Comparison of ENCODE assay signal across 26 mouse cellular contexts in the genomic region with DNA sequence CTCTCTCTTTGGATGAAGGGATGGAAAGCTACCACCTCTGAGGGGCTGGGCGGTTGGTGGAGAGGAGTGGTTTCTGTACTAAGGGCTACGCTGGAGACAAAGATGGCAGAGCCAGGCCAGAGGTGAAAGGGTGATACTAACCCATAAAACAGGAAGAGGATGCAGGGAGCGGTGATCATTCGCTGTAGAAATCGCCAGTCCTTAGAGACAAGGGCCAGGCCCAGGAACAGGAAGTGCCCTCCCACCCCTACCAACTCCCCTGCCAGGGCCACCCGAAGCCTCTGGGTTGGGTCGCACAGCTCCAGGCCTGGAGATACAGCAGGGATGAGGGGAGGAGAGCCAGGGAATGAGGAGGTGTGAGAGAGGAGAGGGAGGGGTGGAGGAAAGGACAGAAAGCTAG. TPM values are rescaled to one million over a fixed set of nuclear protein-coding genes. Genes with fewer than 3 reads are reported as not detected.
DNase-seq lines count a peak whose midpoint lies in the region; ATAC-seq and TF ChIP-seq lines count a peak whose summit lies in the region.
"Had no signal": no experiment of that assay in that cellular context is flagged by ENCODE, and none has a peak within 500 bp of the region (broad histone marks: within the 10 kb centered on the region; RNA-seq: fewer than 3 reads in every experiment).

No protein-coding gene starts in this region.

- TF ChIP-seq CTCF in midbrain, postnatal 0 days (IDR thresholded peaks at IDR 0.05): no peak

- WGBS in heart, embryonic 16.5 days: 64% methylated on average over 7 of the region's 7 CpGs
- 87% methylated on average over 7 of the region's 7 CpGs for whole genome bisulfite sequencing in midbrain, postnatal 0 days
- 92% methylated on average over 7 of the region's 7 CpGs for WGBS in midbrain, embryonic 14.5 days
- WGBS in liver, embryonic 11.5 days: 53% methylated on average over 7 of the region's 7 CpGs

- no peak for DNase-seq in heart, adult 18-20 months
- no peak for DNase-seq in midbrain, postnatal 0 days (ENCODE audit: low spot score)
- no peak for DNase-seq in midbrain, embryonic 14.5 days
- DNase-seq in liver, embryonic 11.5 days (ENCODE audit: low spot score): no peak
- no peak for DNase-seq in adrenal gland, postnatal 10 days
- DNase-seq: cerebellum, adult 9-10 months; gastrocnemius, postnatal 14 days; heart, postnatal 4 days; kidney, adult 11 months; kidney, postnatal 14 days; right cerebral cortex, postnatal 14 days; spleen, adult 18-20 months; thymus, postnatal 25 days had no signal

- no peak overlapping the region for H3K4me2 ChIP-seq in heart, embryonic 16.5 days (ENCODE audit: low read depth, low read length)
- H3K4me2 ChIP-seq in midbrain, postnatal 0 days (ENCODE audit: low read depth, low read length, poor library complexity, severe bottlenecking): no peak overlapping the region
- no peak overlapping the region for H3K4me2 ChIP-seq in midbrain, embryonic 14.5 days (ENCODE audit: low read length)
- H3K4me2 ChIP-seq in liver, embryonic 11.5 days: no peak overlapping the region
- H3K4me2 ChIP-seq: embryonic facial prominence, embryonic 15.5 days; heart, embryonic 11.5 days; lung, embryonic 15.5 days had no signal

- H3K27me3 ChIP-seq in heart, embryonic 16.5 days (ENCODE audit: control insufficient read depth, insufficient read depth, low read length): no peaks in the 10 kb centered on the region
- no peaks in the 10 kb centered on the region for H3K27me3 ChIP-seq in midbrain, postnatal 0 days (ENCODE audit: insufficient read depth, low read length)
- no peaks in the 10 kb centered on the region for H3K27me3 ChIP-seq in midbrain, embryonic 14.5 days (ENCODE audit: control insufficient read depth, insufficient read depth, low read length)
- peaks cover 29% of the 10 kb centered on the region for H3K27me3 ChIP-seq in liver, embryonic 11.5 days (replicated peaks; ENCODE audit: control insufficient read depth, insufficient read depth, low read length)
- H3K27me3 ChIP-seq: embryonic facial prominence, embryonic 15.5 days; lung, embryonic 15.5 days had no signal

- peaks cover 15% of the 10 kb centered on the region for H3K36me3 ChIP-seq in heart, embryonic 16.5 days (ENCODE audit: control insufficient read depth, insufficient read depth)
- peaks cover 43% of the 10 kb centered on the region for H3K36me3 ChIP-seq in midbrain, postnatal 0 days (ENCODE audit: insufficient read depth, low read length)
- peaks cover 59% of the 10 kb centered on the region for H3K36me3 ChIP-seq in midbrain, embryonic 14.5 days (ENCODE audit: control insufficient read depth, insufficient read depth, low read length)
- peaks cover 7% of the 10 kb centered on the region; the same call in 1 of the 2 replicates for H3K36me3 ChIP-seq in liver, embryonic 11.5 days (ENCODE audit: control insufficient read depth, insufficient read depth, low read length)

- H3K4me1 ChIP-seq in heart, embryonic 16.5 days (ENCODE audit: control insufficient read depth, insufficient read depth, low read length): peaks cover 14% of the 10 kb centered on the region
- H3K4me1 ChIP-seq in midbrain, postnatal 0 days (ENCODE audit: insufficient read depth, low read length): 0 out of 2 replicates have a peak, but pooled peaks cover 3% of the 10 kb centered on the region
- peaks cover 13% of the 10 kb centered on the region; the same call in 1 of the 2 replicates for H3K4me1 ChIP-seq in midbrain, embryonic 14.5 days (ENCODE audit: control insufficient read depth, insufficient read depth, low read length)
- H3K4me1 ChIP-seq in liver, embryonic 11.5 days (replicated peaks; ENCODE audit: control insufficient read depth, insufficient read depth, low read length): peaks cover 4% of the 10 kb centered on the region; the same call in 1 of the 2 replicates

- H3K4me3 ChIP-seq in heart, embryonic 16.5 days (ENCODE audit: low read length): no peak overlapping the region
- H3K4me3 ChIP-seq in midbrain, postnatal 0 days (ENCODE audit: low read depth, low read length): no peak overlapping the region
- no peak overlapping the region for H3K4me3 ChIP-seq in midbrain, embryonic 14.5 days (replicated peaks; ENCODE audit: low read depth, low read length)
- no peak overlapping the region for H3K4me3 ChIP-seq in liver, embryonic 11.5 days (ENCODE audit: low read depth, low read length)
- H3K4me3 ChIP-seq: embryonic facial prominence, embryonic 15.5 days; lung, embryonic 15.5 days had no signal

- H3K27ac ChIP-seq in heart, embryonic 16.5 days (ENCODE audit: low read length): no peak overlapping the region
- H3K27ac ChIP-seq in midbrain, postnatal 0 days (ENCODE audit: low read depth, low read length): no peak overlapping the region
- H3K27ac ChIP-seq in midbrain, embryonic 14.5 days (replicated peaks; ENCODE audit: low read depth, low read length): no peak overlapping the region
- H3K27ac ChIP-seq in liver, embryonic 11.5 days (ENCODE audit: low read depth, low read length): no peak overlapping the region
- H3K27ac ChIP-seq: embryonic facial prominence, embryonic 15.5 days; hindbrain, postnatal 0 days; liver, embryonic 14.5 days; lung, embryonic 15.5 days had no signal

- ATAC-seq in heart, embryonic 16.5 days (replicated peaks; ENCODE audit: extremely low read depth, insufficient read depth, low FRiP score): no peak
- ATAC-seq in midbrain, postnatal 0 days (ENCODE audit: low FRiP score): no peak
- no peak for ATAC-seq in midbrain, embryonic 14.5 days (ENCODE audit: low FRiP score, low TSS enrichment)
- peak; percentile 51 for ATAC-seq in megakaryocyte, adult 5-6 weeks (ENCODE audit: poor library complexity, severe bottlenecking)
- ATAC-seq in liver, embryonic 11.5 days (replicated peaks; ENCODE audit: low FRiP score): no peak
- ATAC-seq: hindbrain, postnatal 0 days; midbrain, embryonic 16.5 days had no signal

- no peaks in the 10 kb centered on the region for H3K9me3 ChIP-seq in heart, embryonic 16.5 days (replicated peaks; ENCODE audit: control insufficient read depth, low read length)
- H3K9me3 ChIP-seq in midbrain, postnatal 0 days (ENCODE audit: low read length): no peaks in the 10 kb centered on the region
- no peaks in the 10 kb centered on the region for H3K9me3 ChIP-seq in midbrain, embryonic 14.5 days (ENCODE audit: control insufficient read depth, low read length)
- no peaks in the 10 kb centered on the region for H3K9me3 ChIP-seq in liver, embryonic 11.5 days (ENCODE audit: control insufficient read depth, low read length)
- H3K9me3 ChIP-seq: embryonic facial prominence, embryonic 15.5 days; lung, embryonic 15.5 days had no signal

- H3K9ac ChIP-seq in heart, embryonic 16.5 days (ENCODE audit: low read length): 0 out of 2 replicates have a peak overlapping the region, but pooled peaks have one; percentile 9
- 0 out of 2 replicates have a peak overlapping the region, but pooled peaks have one; percentile 13 for H3K9ac ChIP-seq in midbrain, postnatal 0 days (replicated peaks; ENCODE audit: low read length, poor library complexity, severe bottlenecking)
- no peak overlapping the region for H3K9ac ChIP-seq in midbrain, embryonic 14.5 days (replicated peaks; ENCODE audit: low read length)
- H3K9ac ChIP-seq in liver, embryonic 11.5 days (ENCODE audit: low read depth, low read length): no peak overlapping the region
- H3K9ac ChIP-seq: liver, embryonic 14.5 days; lung, embryonic 15.5 days had no signal

RNA-seq across cellular contexts. Expression of a gene that starts 4.2 kb away (rescaled TPM):
- polyA plus RNA-seq in heart, embryonic 16.5 days (2015; fragmentation: Nextera tagmentation; extraction: Ambion mirVana): 27.2 and 31.9 TPM in 2 replicates
- 1 to 10 TPM; 1.9 to 2.5 TPM for total RNA-seq in heart, adult 18-20 months (2021)
- total RNA-seq in midbrain, postnatal 0 days (2014; rRNA removed): 495 and 558 TPM in 2 replicates
- 345 TPM in 2 replicates for polyA plus RNA-seq in midbrain, postnatal 0 days (2015; fragmentation: Nextera tagmentation; extraction: Ambion mirVana)
- 110 and 304 TPM in 2 replicates for polyA plus RNA-seq in midbrain, embryonic 14.5 days (2014; fragmentation: Nextera tagmentation; extraction: Ambion mirVana)
- total RNA-seq in megakaryocyte, adult 5-6 weeks (2015): 0.11 and 0.56 TPM in 2 replicates
- total RNA-seq in megakaryocyte, adult 5-6 weeks (2017): 0.73 TPM in 1 of 2 replicates, not detected in the other
- polyA plus RNA-seq in liver, embryonic 11.5 days (2014; fragmentation: Nextera tagmentation; extraction: Ambion mirVana): 10.5 and 14.0 TPM in 2 replicates
- 10 to 100 TPM; 29.8 to 37.2 TPM for total RNA-seq in adrenal gland, postnatal 10 days (2021)

RNA-seq across cellular contexts. Expression of a gene that starts 16.4 kb away (rescaled TPM):
- 61.9 and 68.4 TPM in 2 replicates for polyA plus RNA-seq in heart, embryonic 16.5 days (2015; fragmentation: Nextera tagmentation; extraction: Ambion mirVana)
- total RNA-seq in heart, adult 18-20 months (2021): 10 to 100 TPM; 39.1 to 46.9 TPM
- 95.1 and 115 TPM in 2 replicates for total RNA-seq in midbrain, postnatal 0 days (2014; rRNA removed)
- 139 and 162 TPM in 2 replicates for polyA plus RNA-seq in midbrain, postnatal 0 days (2015; fragmentation: Nextera tagmentation; extraction: Ambion mirVana)
- polyA plus RNA-seq in midbrain, embryonic 14.5 days (2014; fragmentation: Nextera tagmentation; extraction: Ambion mirVana): 171 and 206 TPM in 2 replicates
- total RNA-seq in megakaryocyte, adult 5-6 weeks (2015): 48.9 and 67.2 TPM in 2 replicates
- total RNA-seq in megakaryocyte, adult 5-6 weeks (2017): 153 and 165 TPM in 2 replicates
- polyA plus RNA-seq in liver, embryonic 11.5 days (2014; fragmentation: Nextera tagmentation; extraction: Ambion mirVana): 117 and 132 TPM in 2 replicates
- 100 to 1,000 TPM; 159 to 198 TPM for total RNA-seq in adrenal gland, postnatal 10 days (2021)

RNA-seq across cellular contexts. Expression of a gene that starts 17.2 kb away (rescaled TPM):
- polyA plus RNA-seq in heart, embryonic 16.5 days (2015; fragmentation: Nextera tagmentation; extraction: Ambion mirVana): 13.4 and 14.4 TPM in 2 replicates
- 1 to 10 TPM; 1.7 to 2.0 TPM for total RNA-seq in heart, adult 18-20 months (2021)
- total RNA-seq in midbrain, postnatal 0 days (2014; rRNA removed): 24.0 and 41.4 TPM in 2 replicates
- 8.5 and 8.9 TPM in 2 replicates for polyA plus RNA-seq in midbrain, postnatal 0 days (2015; fragmentation: Nextera tagmentation; extraction: Ambion mirVana)
- 10.2 and 18.3 TPM in 2 replicates for polyA plus RNA-seq in midbrain, embryonic 14.5 days (2014; fragmentation: Nextera tagmentation; extraction: Ambion mirVana)
- not detected in 2 replicates for total RNA-seq in megakaryocyte, adult 5-6 weeks (2015)
- not detected in 2 replicates for total RNA-seq in megakaryocyte, adult 5-6 weeks (2017)
- 5.5 and 6.7 TPM in 2 replicates for polyA plus RNA-seq in liver, embryonic 11.5 days (2014; fragmentation: Nextera tagmentation; extraction: Ambion mirVana)
- total RNA-seq in adrenal gland, postnatal 10 days (2021): 1 to 10 TPM; 7.4 to 9.9 TPM
- total RNA-seq: common myeloid progenitor, adult 5-6 weeks; megakaryocyte-erythroid progenitor cell, adult 5-6 weeks had no signal

RNA-seq across cellular contexts. Expression of a gene that starts 23.8 kb away (rescaled TPM):
- polyA plus RNA-seq in heart, embryonic 16.5 days (2015; fragmentation: Nextera tagmentation; extraction: Ambion mirVana): not detected in 2 replicates
- total RNA-seq in heart, adult 18-20 months (2021): not detected
- 1.1 TPM in 1 of 2 replicates, not detected in the other for total RNA-seq in midbrain, postnatal 0 days (2014; rRNA removed)
- polyA plus RNA-seq in midbrain, postnatal 0 days (2015; fragmentation: Nextera tagmentation; extraction: Ambion mirVana): 0.38 and 0.48 TPM in 2 replicates
- not detected in 2 replicates for polyA plus RNA-seq in midbrain, embryonic 14.5 days (2014; fragmentation: Nextera tagmentation; extraction: Ambion mirVana)
- not detected in 2 replicates for total RNA-seq in megakaryocyte, adult 5-6 weeks (2015)
- not detected in 2 replicates for total RNA-seq in megakaryocyte, adult 5-6 weeks (2017)
- not detected in 2 replicates for polyA plus RNA-seq in liver, embryonic 11.5 days (2014; fragmentation: Nextera tagmentation; extraction: Ambion mirVana)
- not detected for total RNA-seq in adrenal gland, postnatal 10 days (2021)
- total RNA-seq: adrenal gland, adult 18-20 months; common myeloid progenitor, adult 5-6 weeks; gastrocnemius, postnatal 14 days; heart, postnatal 4 days; hindbrain, postnatal 0 days; megakaryocyte-erythroid progenitor cell, adult 5-6 weeks had no signal
- polyA plus RNA-seq: heart, embryonic 11.5 days; limb, embryonic 11.5 days; liver, embryonic 14.5 days had no signal

RNA-seq across cellular contexts. Expression of a gene that starts 25.4 kb away (rescaled TPM):
- polyA plus RNA-seq in heart, embryonic 16.5 days (2015; fragmentation: Nextera tagmentation; extraction: Ambion mirVana): not detected in 2 replicates
- total RNA-seq in heart, adult 18-20 months (2021): 1 to 10 TPM; 6.6 to 9.0 TPM
- 0.82 TPM in 1 of 2 replicates, not detected in the other for total RNA-seq in midbrain, postnatal 0 days (2014; rRNA removed)
- polyA plus RNA-seq in midbrain, postnatal 0 days (2015; fragmentation: Nextera tagmentation; extraction: Ambion mirVana): 1.4 and 1.6 TPM in 2 replicates
- polyA plus RNA-seq in midbrain, embryonic 14.5 days (2014; fragmentation: Nextera tagmentation; extraction: Ambion mirVana): not detected in 2 replicates
- not detected in 2 replicates for total RNA-seq in megakaryocyte, adult 5-6 weeks (2015)
- total RNA-seq in megakaryocyte, adult 5-6 weeks (2017): not detected in 2 replicates
- polyA plus RNA-seq in liver, embryonic 11.5 days (2014; fragmentation: Nextera tagmentation; extraction: Ambion mirVana): 0.27 TPM in 1 of 2 replicates, not detected in the other
- total RNA-seq in adrenal gland, postnatal 10 days (2021): 1 to 10 TPM; 1.2 to 7.1 TPM
- total RNA-seq: common myeloid progenitor, adult 5-6 weeks; left cerebral cortex, adult 18-20 months had no signal
- polyA plus RNA-seq: embryonic facial prominence, embryonic 15.5 days; lung, embryonic 15.5 days; midbrain, embryonic 16.5 days had no signal

Comparison
In these comparisons a context has a peak if more than half of its experiments do, and no peak if none do; other contexts are left out.
1. H3K9ac ChIP-seq: peak in heart, embryonic 16.5 days (single experiment) and midbrain, postnatal 0 days (single experiment); none in midbrain, embryonic 14.5 days (single experiment) and liver, embryonic 11.5 days (single experiment).
2. RNA of a gene that starts 4.2 kb away (total RNA-seq): 495 to 558 TPM in midbrain, postnatal 0 days; 29.8 to 37.2 TPM in adrenal gland, postnatal 10 days, 1.9 to 2.5 TPM in heart, adult 18-20 months and 0.11 to 0.73 TPM in megakaryocyte, adult 5-6 weeks; every median in the first group is over 10 times any median in the second.